Mouse (Mus musculus) heart, embryonic 15.5 days (tissue): ENCODE results near the gene Cux2. TPM values are rescaled to one million over a fixed set of nuclear protein-coding genes. Genes with fewer than 3 reads are reported as not detected.

ENCODE experiments used
- ATAC-seq: fragments of 200-750 bp; cut with Nextera tagmentation; replicated peaks from 2 replicates; pipeline ENCODE4 v1.8.0; 2017; ENCODE audit warnings: low read depth, moderate TSS enrichment; ENCODE audit not compliant: insufficient number of reproducible peaks, insufficient read depth, low FRiP score
- H3K27ac ChIP-seq: fragments of 300-500 bp; sonication (generic); 2 replicates; pipeline ENCODE4 v1.5.1; 2015; ENCODE audit warnings: mild to moderate bottlenecking, inconsistent platforms
- H3K27me3 ChIP-seq: fragments of 300-500 bp; sonication (generic); 2 replicates; pipeline ENCODE4 v1.6.1; 2015; ENCODE audit warnings: inconsistent platforms
- H3K36me3 ChIP-seq: fragments of 300-500 bp; sonication (generic); 2 replicates; pipeline ENCODE4 v1.6.1; 2015; ENCODE audit warnings: mild to moderate bottlenecking, inconsistent platforms
- H3K4me1 ChIP-seq: fragments of 300-500 bp; sonication (generic); replicated peaks from 2 replicates; pipeline ENCODE4 v1.6.1; 2015; ENCODE audit warnings: inconsistent platforms
- H3K4me2 ChIP-seq: fragments of 300-500 bp; sonication (generic); 2 replicates; pipeline ENCODE4 v1.6.1; 2015; ENCODE audit warnings: inconsistent platforms, mild to moderate bottlenecking, moderate library complexity
- H3K4me3 ChIP-seq: fragments of 300-500 bp; sonication (generic); 2 replicates; pipeline ENCODE4 v1.5.1; 2015; ENCODE audit warnings: mild to moderate bottlenecking, inconsistent platforms
- H3K9ac ChIP-seq: fragments of 300-500 bp; sonication (generic); 2 replicates; pipeline ENCODE4 v1.6.1; 2015; ENCODE audit warnings: mild to moderate bottlenecking, inconsistent platforms
- H3K9me3 ChIP-seq: fragments of 300-500 bp; sonication (generic); replicated peaks from 2 replicates; pipeline ENCODE4 v1.6.1; 2016; ENCODE audit warnings: inconsistent platforms
- WGBS: fragments of 180-500 bp; shearing (Covaris S2); methylation state at CpG from one replicate; pipeline ENCODE4 v1.1.7; 2015; ENCODE audit warnings: mixed read lengths; 5-methylcytosine and 5-hydroxymethylcytosine counted together
- polyA plus RNA-seq: library from polyadenylated mRNA; unstranded; fragments of >200 nt; fragmentation: Nextera tagmentation; extraction: Ambion mirVana; gene quantifications from 2 replicates; pipeline ENCODE4 v1.2.1, GENCODE M21; 2015

Gene Cux2
- polyA plus RNA-seq, 1 experiment from 2014 or later = 3.9 TPM

DNA sequence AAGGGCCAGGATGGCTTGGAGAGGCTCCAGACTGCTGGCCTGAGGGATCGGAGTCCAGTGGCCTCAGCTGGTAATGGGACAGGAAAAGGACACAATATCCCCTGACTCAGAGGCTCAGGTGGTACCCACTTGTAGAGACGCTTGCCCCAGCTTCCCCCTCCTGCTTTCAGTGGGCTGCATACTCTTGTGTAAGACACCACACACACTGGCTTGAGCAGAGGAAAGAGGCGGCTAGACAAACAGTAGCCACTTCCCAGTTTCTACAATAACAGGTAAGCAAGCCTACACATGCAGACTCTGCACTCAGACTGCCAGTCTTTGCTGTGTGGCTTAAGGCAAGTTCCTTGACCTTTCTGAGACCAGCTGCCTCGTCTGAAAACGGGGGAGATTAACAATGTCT, 14.6 kb downstream of the Cux2 start:
- Histone ChIP-seq H3K36me3 (peaks cover 12% of the 10 kb centered on the region), H3K4me3 (no peak overlapping the region), H3K27me3 (no peaks in the 10 kb centered on the region), H3K9me3 (peaks cover 4% of the 10 kb centered on the region; the same call in 1 of the 2 replicates), H3K9ac (no peak overlapping the region), H3K27ac (no peak overlapping the region), H3K4me2 (no peak overlapping the region), H3K4me1 (peaks cover 11% of the 10 kb centered on the region)
- 69% methylated on average over 5 of the region's 5 CpGs for WGBS
- ATAC-seq = no peak

DNA sequence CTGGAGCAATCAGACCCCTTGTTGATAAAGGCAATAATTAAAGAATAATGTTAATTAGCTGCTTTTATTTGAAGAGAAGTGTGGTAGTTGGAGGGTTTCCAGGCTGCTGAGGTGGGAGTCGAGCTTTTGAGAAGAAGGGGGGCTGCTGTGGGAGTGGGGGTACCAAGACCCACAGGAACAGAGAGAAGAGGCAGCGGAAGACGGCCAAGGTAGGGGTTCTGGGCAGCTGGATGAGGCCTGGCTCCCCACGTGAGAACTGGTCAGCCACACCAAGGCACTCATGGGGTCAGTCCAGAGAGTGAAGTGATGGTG, 16.8 kb downstream of the Cux2 start:
- no peak for ATAC-seq
- 64% methylated on average over 4 of the region's 4 CpGs for WGBS

GRCm38 (mm10) chr5:122032471-122033166, 17.3 kb downstream of the Cux2 start:
- no peak overlapping the region for H3K4me3 ChIP-seq
- peaks cover 12% of the 10 kb centered on the region for H3K36me3 ChIP-seq
- H3K9ac ChIP-seq = no peak overlapping the region
- no peak for ATAC-seq
- WGBS = 74% methylated on average over 19 of the region's 19 CpGs
- no peaks in the 10 kb centered on the region for H3K27me3 ChIP-seq
- H3K9me3 ChIP-seq = peaks cover 4% of the 10 kb centered on the region; the same call in 1 of the 2 replicates
- no peak overlapping the region for H3K4me2 ChIP-seq
- H3K4me1 ChIP-seq = peaks cover 11% of the 10 kb centered on the region
- no peak overlapping the region for H3K27ac ChIP-seq

More for the DNA sequence above, 16.8 kb downstream of the Cux2 start:
- Histone ChIP-seq H3K9me3 (peaks cover 4% of the 10 kb centered on the region; the same call in 1 of the 2 replicates), H3K27me3 (no peaks in the 10 kb centered on the region), H3K36me3 (peaks cover 12% of the 10 kb centered on the region), H3K4me3 (no peak overlapping the region), H3K4me2 (no peak overlapping the region), H3K9ac (no peak overlapping the region), H3K4me1 (peaks cover 11% of the 10 kb centered on the region), H3K27ac (no peak overlapping the region)

DNA sequence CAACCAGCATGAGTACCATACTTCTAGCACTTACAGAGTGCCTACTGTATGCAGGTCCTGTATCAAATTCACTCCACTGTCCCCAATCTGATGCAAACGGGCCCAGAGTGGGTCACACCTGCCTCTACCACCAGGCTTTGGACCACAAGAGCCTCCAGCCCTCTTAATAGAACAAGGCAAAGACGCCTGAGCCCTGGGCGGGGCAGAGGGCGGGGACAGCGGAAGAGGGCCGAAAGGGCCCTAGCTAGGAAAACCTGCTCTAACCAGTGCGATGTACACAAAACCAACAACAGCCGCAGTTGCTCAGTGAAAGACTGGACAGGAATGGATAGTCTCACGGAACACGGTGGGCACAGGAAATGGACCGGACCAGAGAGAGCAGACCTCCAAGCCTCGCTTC, 18.8 kb downstream of the Cux2 start:
- Histone ChIP-seq H3K9me3 (peaks cover 2% of the 10 kb centered on the region; the same call in 1 of the 2 replicates), H3K4me1 (peaks cover 11% of the 10 kb centered on the region), H3K4me3 (no peak overlapping the region), H3K36me3 (peaks cover under 1% of the 10 kb centered on the region; the same call in 1 of the 2 replicates), H3K27me3 (no peaks in the 10 kb centered on the region), H3K27ac (no peak overlapping the region), H3K9ac (no peak overlapping the region), H3K4me2 (no peak overlapping the region)
- 66% methylated on average over 12 of the region's 12 CpGs for WGBS
- ATAC-seq = no peak

- Histone ChIP-seq H3K9ac (no peak overlapping the region), H3K4me2 (no peak overlapping the region), H3K4me3 (no peak overlapping the region), H3K9me3 (no peaks in the 10 kb centered on the region), H3K4me1 (peaks cover 11% of the 10 kb centered on the region), H3K27me3 (no peaks in the 10 kb centered on the region), H3K36me3 (no peaks in the 10 kb centered on the region), H3K27ac (no peak overlapping the region)
- WGBS = 44% methylated on average over 11 of the region's 11 CpGs
- ATAC-seq = no peak
These were observed 19.3 kb downstream of the Cux2 start for GRCm38 (mm10) chr5:122030640-122031039.

GRCm38 (mm10) chr5:122026771-122027170, 23.1 kb downstream of the Cux2 start:
- no peak overlapping the region for H3K4me2 ChIP-seq
- no peaks in the 10 kb centered on the region for H3K9me3 ChIP-seq
- H3K36me3 ChIP-seq = no peaks in the 10 kb centered on the region
- 73% methylated on average over 9 of the region's 9 CpGs for WGBS
- H3K4me3 ChIP-seq = no peak overlapping the region
- peaks cover 8% of the 10 kb centered on the region for H3K4me1 ChIP-seq
- no peaks in the 10 kb centered on the region for H3K27me3 ChIP-seq
- no peak overlapping the region for H3K9ac ChIP-seq
- ATAC-seq = no peak
- H3K27ac ChIP-seq = no peak overlapping the region

DNA sequence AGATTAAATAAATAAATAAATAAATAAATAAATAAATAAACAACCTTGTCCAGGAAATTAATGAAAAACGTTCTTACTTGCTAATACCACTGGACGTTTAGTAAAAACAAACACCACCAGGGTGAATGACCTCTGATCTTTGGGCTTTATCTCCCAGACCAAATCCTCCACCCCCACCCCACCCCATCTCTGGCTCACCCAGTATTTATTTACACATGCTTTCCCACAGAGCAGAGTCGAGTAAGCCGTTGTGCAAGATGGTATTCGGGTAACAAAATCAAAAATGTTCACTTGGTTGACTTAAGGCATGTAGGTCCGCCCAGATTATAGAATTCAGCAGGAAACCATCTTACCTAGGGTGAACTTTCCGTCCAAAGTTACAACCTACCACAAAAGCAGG, 23.6 kb downstream of the Cux2 start:
- Histone ChIP-seq H3K36me3 (no peaks in the 10 kb centered on the region), H3K4me2 (no peak overlapping the region), H3K27me3 (no peaks in the 10 kb centered on the region), H3K4me1 (peaks cover 3% of the 10 kb centered on the region), H3K27ac (no peak overlapping the region), H3K9me3 (no peaks in the 10 kb centered on the region), H3K9ac (no peak overlapping the region), H3K4me3 (no peak overlapping the region)
- WGBS = 55% methylated on average over 7 of the region's 7 CpGs
- ATAC-seq = no peak

GRCm38 (mm10) chr5:122025117-122025516, 24.8 kb downstream of the Cux2 start:
- no peak overlapping the region for H3K9ac ChIP-seq
- no peak overlapping the region for H3K4me3 ChIP-seq
- no peak for ATAC-seq
- no peaks in the 10 kb centered on the region for H3K27me3 ChIP-seq
- no peak overlapping the region for H3K4me2 ChIP-seq
- 89% methylated on average over 11 of the region's 11 CpGs for WGBS
- H3K9me3 ChIP-seq = no peaks in the 10 kb centered on the region
- no peaks in the 10 kb centered on the region for H3K4me1 ChIP-seq
- no peaks in the 10 kb centered on the region for H3K36me3 ChIP-seq
- H3K27ac ChIP-seq = no peak overlapping the region

- no peak overlapping the region for H3K4me3 ChIP-seq
- H3K4me2 ChIP-seq = no peak overlapping the region
- whole genome bisulfite sequencing = 82% methylated on average over 17 of the region's 17 CpGs
- H3K4me1 ChIP-seq = no peaks in the 10 kb centered on the region
- H3K9me3 ChIP-seq = no peaks in the 10 kb centered on the region
- no peaks in the 10 kb centered on the region for H3K36me3 ChIP-seq
- H3K27me3 ChIP-seq = no peaks in the 10 kb centered on the region
- no peak overlapping the region for H3K27ac ChIP-seq
- no peak overlapping the region for H3K9ac ChIP-seq
- ATAC-seq = no peak
These were observed 30.6 kb downstream of the Cux2 start for GRCm38 (mm10) chr5:122019288-122019687.

GRCm38 (mm10) chr5:122017778-122018177, 32.1 kb downstream of the Cux2 start:
- H3K4me3 ChIP-seq = no peak overlapping the region
- no peaks in the 10 kb centered on the region for H3K27me3 ChIP-seq
- H3K9ac ChIP-seq = no peak overlapping the region
- ATAC-seq = no peak
- no peaks in the 10 kb centered on the region for H3K4me1 ChIP-seq
- H3K9me3 ChIP-seq = no peaks in the 10 kb centered on the region
- H3K4me2 ChIP-seq = no peak overlapping the region
- H3K27ac ChIP-seq = no peak overlapping the region
- 59% methylated on average over 9 of the region's 9 CpGs for WGBS
- H3K36me3 ChIP-seq = no peaks in the 10 kb centered on the region

DNA sequence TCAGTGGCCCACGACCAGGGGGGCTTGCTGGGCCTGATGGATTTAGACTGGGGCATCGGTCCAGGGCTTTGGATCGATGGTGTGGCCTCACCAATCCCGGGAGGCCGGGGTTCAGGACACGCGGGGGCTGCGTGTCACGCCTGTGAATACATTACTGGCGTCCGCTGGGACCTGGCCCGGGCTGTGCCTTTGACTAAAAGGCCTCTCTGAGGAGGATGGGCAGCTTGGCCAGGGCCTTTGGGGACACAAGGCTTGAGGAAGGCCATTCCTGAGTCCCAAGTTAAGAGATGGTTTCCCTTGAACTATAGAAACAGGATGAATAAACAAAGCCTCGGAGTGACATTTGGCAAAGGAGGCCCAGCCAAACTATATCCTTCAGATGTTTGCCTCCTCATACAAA, 32.6 kb downstream of the Cux2 start:
- Histone ChIP-seq H3K9me3 (no peaks in the 10 kb centered on the region), H3K9ac (no peak overlapping the region), H3K4me3 (no peak overlapping the region), H3K4me1 (no peaks in the 10 kb centered on the region), H3K27ac (no peak overlapping the region), H3K27me3 (no peaks in the 10 kb centered on the region), H3K36me3 (no peaks in the 10 kb centered on the region), H3K4me2 (no peak overlapping the region)
- no peak for ATAC-seq
- WGBS = 77% methylated on average over 13 of the region's 13 CpGs

- Histone ChIP-seq H3K9me3 (no peaks in the 10 kb centered on the region), H3K27me3 (no peaks in the 10 kb centered on the region), H3K4me2 (no peak overlapping the region), H3K4me1 (no peaks in the 10 kb centered on the region), H3K36me3 (no peaks in the 10 kb centered on the region), H3K9ac (no peak overlapping the region), H3K27ac (no peak overlapping the region), H3K4me3 (no peak overlapping the region)
- no peak for ATAC-seq
- WGBS = 74% methylated on average over 6 of the region's 6 CpGs
These were observed 33.2 kb downstream of the Cux2 start for GRCm38 (mm10) chr5:122016744-122017143.
